Comparison of ENCODE assay signal across 12 mouse cellular contexts in genomic region chr15:78711935-78712334, GRCm38 (mm10). TPM values are rescaled to one million over a fixed set of nuclear protein-coding genes. Genes with fewer than 3 reads are reported as not detected.
DNase-seq lines count a peak whose midpoint lies in the region; ATAC-seq and TF ChIP-seq lines count a peak whose summit lies in the region.
"Had no signal": no experiment of that assay in that cellular context is flagged by ENCODE, and none has a peak within 500 bp of the region (broad histone marks: within the 10 kb centered on the region; RNA-seq: fewer than 3 reads in every experiment).

No protein-coding gene starts in this region.

- DNase-seq in layer of hippocampus, postnatal 36 days, result peak; percentile 80 to 81
- DNase-seq in adipocyte (ENCODE audit: low spot score), result no peak
- DNase-seq: gastrocnemius, postnatal 25 days; kidney, adult 11 months; lung, embryonic 14.5 days had no signal

- no peak overlapping the region for H3K9ac ChIP-seq in kidney, embryonic 14.5 days (ENCODE audit: low read depth, low read length)
- H3K9ac ChIP-seq: heart, embryonic 15.5 days; lung, embryonic 14.5 days had no signal

- no peak overlapping the region for H3K4me2 ChIP-seq in myocyte (ENCODE audit: low read depth)
- H3K4me2 ChIP-seq in kidney, embryonic 14.5 days (replicated peaks; ENCODE audit: low read depth, low read length), result no peak overlapping the region

- peaks cover 15% of the 10 kb centered on the region for H3K4me1 ChIP-seq in cortical plate, adult 2 months (ENCODE audit: control insufficient read depth, insufficient read depth, low read length)
- 0 out of 2 replicates have a peak, but pooled peaks cover 6% of the 10 kb centered on the region for H3K4me1 ChIP-seq in kidney, embryonic 14.5 days (ENCODE audit: control insufficient read depth, insufficient read depth, low read length)

- no peaks in the 10 kb centered on the region for H3K79me2 ChIP-seq in myocyte (ENCODE audit: control insufficient read depth, insufficient read depth)

- WGBS in kidney, embryonic 14.5 days, result 65% methylated on average over 7 of the region's 7 CpGs

- no peaks in the 10 kb centered on the region for H3K36me3 ChIP-seq in myocyte (ENCODE audit: control insufficient read depth, insufficient read depth)
- no peaks in the 10 kb centered on the region for H3K36me3 ChIP-seq in kidney, embryonic 14.5 days (ENCODE audit: control insufficient read depth, insufficient read depth, low read length)
- H3K36me3 ChIP-seq: heart, embryonic 15.5 days had no signal

- H3K4me3 ChIP-seq in cortical plate, adult 2 months (ENCODE audit: insufficient read depth, low read length), result peak overlapping the region; percentile 41
- no peak overlapping the region for H3K4me3 ChIP-seq in myocyte
- H3K4me3 ChIP-seq in kidney, embryonic 14.5 days (ENCODE audit: low read length), result no peak overlapping the region

- H3K27me3 ChIP-seq in myocyte (ENCODE audit: control insufficient read depth, insufficient read depth, insufficient read length), result peaks cover 82% of the 10 kb centered on the region
- H3K27me3 ChIP-seq in kidney, embryonic 14.5 days (ENCODE audit: control insufficient read depth, insufficient read depth, low read length), result peaks cover 49% of the 10 kb centered on the region

- peak; percentile 21 for ATAC-seq in frontal cortex, adult (ENCODE audit: low TSS enrichment)
- no peak for ATAC-seq in activated CD4-positive, CD25-positive, alpha-beta regulatory T cell, adult 4 months
- ATAC-seq in kidney, embryonic 14.5 days (ENCODE audit: low FRiP score, low TSS enrichment), result no peak

- no peak for TF ChIP-seq CTCF in cortical plate, adult 2 months (IDR thresholded peaks at IDR 0.05; ENCODE audit: extremely low read depth, insufficient read depth, low read length)

- TF ChIP-seq POLR2A in cortical plate, adult 2 months (IDR thresholded peaks at IDR 0.05; ENCODE audit: extremely low read depth, insufficient read depth, low read length), result no peak
- TF ChIP-seq POLR2A in myocyte (IDR thresholded peaks at IDR 0.05; ENCODE audit: insufficient read length, low read depth), result no peak

- H3K9me3 ChIP-seq in kidney, embryonic 14.5 days (ENCODE audit: control insufficient read depth, low read length), result no peaks in the 10 kb centered on the region
- H3K9me3 ChIP-seq: heart, embryonic 15.5 days had no signal

- peak overlapping the region; percentile 81 for H3K27ac ChIP-seq in cortical plate, adult 2 months (ENCODE audit: insufficient read depth, low read length)
- no peak overlapping the region for H3K27ac ChIP-seq in kidney, embryonic 14.5 days (ENCODE audit: low read depth, low read length)
- H3K27ac ChIP-seq: heart, embryonic 15.5 days had no signal

- H3ac ChIP-seq in myocyte (ENCODE audit: control insufficient read depth, insufficient read length), result peak overlapping the region; percentile 16

TF ChIP-seq in myocyte, 11 proteins besides CTCF, POLR2A, EP300 and RAD21:
- TF ChIP-seq TCF3 (IDR thresholded peaks at IDR 0.05; ENCODE audit: insufficient read length, low read depth) (no peak), REST (IDR thresholded peaks at IDR 0.05; ENCODE audit: insufficient read depth, insufficient read length) (no peak), MAX (IDR thresholded peaks at IDR 0.05; ENCODE audit: low read depth) (no peak), TCF12 (IDR thresholded peaks at IDR 0.05; ENCODE audit: insufficient read depth, poor library complexity, severe bottlenecking) (no peak), CEBPB (IDR thresholded peaks at IDR 0.05; ENCODE audit: insufficient read depth, poor library complexity, severe bottlenecking) (no peak), E2F4 (IDR thresholded peaks at IDR 0.05; ENCODE audit: insufficient read depth) (no peak)

RNA-seq across cellular contexts. Expression of gene Elfn2, which starts 6.6 kb away (rescaled TPM):
- 59.2 and 65.2 TPM in 2 replicates for polyA plus RNA-seq in cortical plate, adult 2 months (2012; rRNA removed)
- total RNA-seq in layer of hippocampus, postnatal 36 days (2021), result 100 to 1,000 TPM; 181 to 207 TPM
- polyA plus RNA-seq in myocyte (2012; fragmentation: generic; extraction: Trizol), result 0.07 TPM
- polyA plus RNA-seq in activated CD4-positive, CD25-positive, alpha-beta regulatory T cell, adult 4 months (2017; shearing (Covaris generic)), result not detected
- 0.03 TPM in 2 replicates for polyA plus RNA-seq in kidney, embryonic 14.5 days (2014; fragmentation: Nextera tagmentation; extraction: Ambion mirVana)
- polyA plus RNA-seq: limb, embryonic 11.5 days had no signal

Comparison
In these comparisons a context has a peak if more than half of its experiments do, and no peak if none do; other contexts are left out.
1. RNA of gene Elfn2, which starts 6.6 kb away (polyA plus RNA-seq): 59.2 to 65.2 TPM in cortical plate, adult 2 months; 0.07 TPM in myocyte (single experiment), 0.03 TPM in kidney, embryonic 14.5 days and not detected in activated CD4-positive, CD25-positive, alpha-beta regulatory T cell, adult 4 months; every median in the first group is over 10 times any median in the second.